Mouse (Mus musculus) forebrain, postnatal 0 days (tissue): ENCODE measurements around the gene Tle3. TPM values are rescaled to one million over a fixed set of nuclear protein-coding genes. Genes with fewer than 3 reads are reported as not detected.

Experiments
- ATAC-seq: fragments of 200-750 bp; cut with Nextera tagmentation; 2 replicates; pipeline ENCODE4 v1.8.0; 2017; ENCODE audit warnings: mild to moderate bottlenecking, moderate library complexity
- DNase-seq: peaks from one replicate; pipeline ENCODE4 v3.0.0-alpha.2; 2015
- H3K27ac ChIP-seq: fragments of 300-500 bp; sonication (generic); 2 replicates; pipeline ENCODE4 v1.5.1; 2014; ENCODE audit warnings: low read depth, mild to moderate bottlenecking, antibody characterized with exemption, low read length, moderate library complexity, mixed read lengths
- H3K27me3 ChIP-seq: fragments of 300-500 bp; sonication (generic); 2 replicates; pipeline ENCODE4 v1.6.1; 2014; ENCODE audit warnings: mild to moderate bottlenecking, low read length, mixed read lengths; ENCODE audit not compliant: insufficient read depth
- H3K36me3 ChIP-seq: fragments of 300-500 bp; sonication (generic); 2 replicates; pipeline ENCODE4 v1.6.1; 2014; ENCODE audit warnings: mild to moderate bottlenecking, moderate library complexity; ENCODE audit not compliant: insufficient read depth
- H3K4me1 ChIP-seq: fragments of 300-500 bp; sonication (generic); 2 replicates; pipeline ENCODE4 v1.6.1; 2014; ENCODE audit warnings: antibody characterized with exemption; ENCODE audit not compliant: insufficient read depth
- H3K4me2 ChIP-seq: fragments of 300-500 bp; sonication (generic); 2 replicates; pipeline ENCODE4 v1.6.1; 2014; ENCODE audit warnings: low read depth, mild to moderate bottlenecking, moderate library complexity
- H3K4me3 ChIP-seq: fragments of 300-500 bp; sonication (generic); 2 replicates; pipeline ENCODE4 v1.5.1; 2014; ENCODE audit warnings: low read depth, low read length, mixed read lengths
- H3K9ac ChIP-seq: fragments of 300-500 bp; sonication (generic); 2 replicates; pipeline ENCODE4 v1.6.1; 2014; ENCODE audit warnings: mild to moderate bottlenecking
- H3K9me3 ChIP-seq: fragments of 300-500 bp; sonication (generic); 2 replicates; pipeline ENCODE4 v1.6.1; 2016; ENCODE audit warnings: low read length
- CTCF ChIP-seq: sonication (generic); IDR thresholded peaks from 2 replicates; pipeline ENCODE4 v1.5.1; 2016; ENCODE audit warnings: antibody characterized with exemption, control low read depth, low read depth
- WGBS: fragments of 180-500 bp; shearing (Covaris S2); extraction: QIAGEN DNeasy Blood & Tissue Kit; methylation state at CpG from one replicate; pipeline ENCODE4 v1.1.7; 2014; 5-methylcytosine and 5-hydroxymethylcytosine counted together
- polyA plus RNA-seq: library from polyadenylated mRNA; unstranded; fragments of >200 nt; fragmentation: Nextera tagmentation; extraction: Ambion mirVana; gene quantifications from 2 replicates; pipeline ENCODE4 v1.2.1, GENCODE M21; 2015
- total RNA-seq: library from RNA; depleted of rRNA; stranded (reverse); fragments of >200 nt; gene quantifications from 2 replicates; pipeline ENCODE4 v1.2.3, GENCODE M21; 2014

Gene Tle3
- total and polyA plus RNA-seq, 2 experiments from 2014 or later: 16.3 to 66.3 TPM

GRCm38 (mm10) chr9:61441206-61441913, 69.2 kb downstream of the Tle3 start:
- Histone ChIP-seq H3K4me2 (no peak overlapping the region), H3K4me3 (no peak overlapping the region), H3K36me3 (no peaks in the 10 kb centered on the region), H3K9me3 (no peaks in the 10 kb centered on the region), H3K4me1 (no peaks in the 10 kb centered on the region), H3K27me3 (peaks cover 3% of the 10 kb centered on the region; the same call in 1 of the 2 replicates), H3K27ac (no peak overlapping the region), H3K9ac (no peak overlapping the region)
- WGBS: 21% methylated on average over 11 of the region's 11 CpGs
- ATAC-seq: peak; percentile 27; the same call in 1 of the 2 replicates
- TF ChIP-seq CTCF: no peak
- DNase-seq: peak; percentile 33

GRCm38 (mm10) chr9:61442951-61443630, 70.9 kb downstream of the Tle3 start:
- no peak overlapping the region for H3K27ac ChIP-seq
- H3K36me3 ChIP-seq: no peaks in the 10 kb centered on the region
- 0 out of 2 replicates have a peak, but pooled peaks cover 3% of the 10 kb centered on the region for H3K27me3 ChIP-seq
- no peak overlapping the region for H3K4me3 ChIP-seq
- no peak for DNase-seq
- H3K4me2 ChIP-seq: no peak overlapping the region
- no peak for TF ChIP-seq CTCF
- no peaks in the 10 kb centered on the region for H3K4me1 ChIP-seq
- ATAC-seq: no peak
- WGBS: 58% methylated on average over 5 of the region's 5 CpGs
- no peak overlapping the region for H3K9ac ChIP-seq
- no peaks in the 10 kb centered on the region for H3K9me3 ChIP-seq

GRCm38 (mm10) chr9:61445151-61445550, 73.0 kb downstream of the Tle3 start:
- WGBS: 95% methylated on average over 2 of the region's 2 CpGs
- Histone ChIP-seq H3K27ac (no peak overlapping the region), H3K4me1 (no peaks in the 10 kb centered on the region), H3K4me3 (no peak overlapping the region), H3K4me2 (no peak overlapping the region), H3K27me3 (0 out of 2 replicates have a peak, but pooled peaks cover 3% of the 10 kb centered on the region), H3K36me3 (no peaks in the 10 kb centered on the region), H3K9me3 (no peaks in the 10 kb centered on the region), H3K9ac (no peak overlapping the region)
- ATAC-seq (no peak), DNase-seq (no peak)
- no peak for TF ChIP-seq CTCF

- no peak for TF ChIP-seq CTCF
- H3K4me1 ChIP-seq: no peaks in the 10 kb centered on the region
- H3K9me3 ChIP-seq: no peaks in the 10 kb centered on the region
- no peak overlapping the region for H3K4me2 ChIP-seq
- no peak overlapping the region for H3K27ac ChIP-seq
- ATAC-seq (no peak), DNase-seq (no peak)
- H3K9ac ChIP-seq: no peak overlapping the region
- H3K4me3 ChIP-seq: no peak overlapping the region
- 14% methylated on average over 5 of the region's 5 CpGs for WGBS
- H3K27me3 ChIP-seq: 0 out of 2 replicates have a peak, but pooled peaks cover 3% of the 10 kb centered on the region
- no peaks in the 10 kb centered on the region for H3K36me3 ChIP-seq
Measured at GRCm38 (mm10) chr9:61445711-61446222, 73.6 kb downstream of the Tle3 start.

- 79% methylated on average over 2 of the region's 2 CpGs for WGBS
- TF ChIP-seq CTCF: no peak
- H3K36me3 ChIP-seq: no peaks in the 10 kb centered on the region
- no peak overlapping the region for H3K9ac ChIP-seq
- H3K27me3 ChIP-seq: 0 out of 2 replicates have a peak, but pooled peaks cover 3% of the 10 kb centered on the region
- H3K4me1 ChIP-seq: no peaks in the 10 kb centered on the region
- H3K27ac ChIP-seq: no peak overlapping the region
- ATAC-seq (no peak), DNase-seq (no peak)
- no peak overlapping the region for H3K4me2 ChIP-seq
- H3K9me3 ChIP-seq: no peaks in the 10 kb centered on the region
- no peak overlapping the region for H3K4me3 ChIP-seq
Measured at GRCm38 (mm10) chr9:61446965-61447364, 74.8 kb downstream of the Tle3 start.

GRCm38 (mm10) chr9:61449363-61449904, 77.3 kb downstream of the Tle3 start:
- DNase-seq (no peak), ATAC-seq (no peak)
- Histone ChIP-seq H3K9me3 (no peaks in the 10 kb centered on the region), H3K27me3 (no peaks in the 10 kb centered on the region), H3K9ac (no peak overlapping the region), H3K4me2 (no peak overlapping the region), H3K27ac (no peak overlapping the region), H3K4me3 (no peak overlapping the region), H3K36me3 (no peaks in the 10 kb centered on the region), H3K4me1 (no peaks in the 10 kb centered on the region)
- 73% methylated on average over 5 of the region's 5 CpGs for WGBS
- no peak for TF ChIP-seq CTCF

GRCm38 (mm10) chr9:61452081-61452480, 79.9 kb downstream of the Tle3 start:
- Histone ChIP-seq H3K4me1 (no peaks in the 10 kb centered on the region), H3K27ac (no peak overlapping the region), H3K9ac (no peak overlapping the region), H3K27me3 (no peaks in the 10 kb centered on the region), H3K4me3 (no peak overlapping the region), H3K9me3 (no peaks in the 10 kb centered on the region), H3K4me2 (no peak overlapping the region), H3K36me3 (no peaks in the 10 kb centered on the region)
- TF ChIP-seq CTCF: no peak
- 77% methylated on average over 1 of the region's 1 CpGs for WGBS
- DNase-seq: no peak
- ATAC-seq: no peak
